Mouse (Mus musculus) colon, adult 2 months (tissue): ENCODE measurements around the gene Tmem44. TPM values are rescaled to one million over a fixed set of nuclear protein-coding genes. Genes with fewer than 3 reads are reported as not detected.

Experiments
- polyA plus RNA-seq: library from polyadenylated mRNA; depleted of rRNA; stranded (reverse); fragments of >200 nt; gene quantifications from 2 replicates; pipeline ENCODE4 v1.2.3, GENCODE M21; 2012; rRNA removed

Tmem44 gene
- polyA plus RNA-seq = 9.7 and 10.7 TPM in 2 replicates

GRCm38 (mm10) chr16:30550748-30551192 lies at the start of gene Tmem44:
TSS of gene Tmem44 (minus strand) at chr16:30550842.

GRCm38 (mm10) chr16:30599491-30600268 lies 49.0 kb upstream of the Tmem44 start, which contains the start of gene Fam43a:
TSS of gene Fam43a (plus strand) at chr16:30599723.

GRCm38 (mm10) chr16:30587494-30588327 lies 37.1 kb upstream of the Tmem44 start, which contains the start of gene Lsg1:
TSS of gene Lsg1 (minus strand) at chr16:30587592.

Other genes starting within 250 kb of the Tmem44 start
- gene Gp5, start 240.1 kb downstream of the Tmem44 start, polyA plus RNA-seq = 0.44 and 0.78 TPM in 2 replicates
- gene Atp13a3, start 144.9 kb downstream of the Tmem44 start, polyA plus RNA-seq = 52.9 and 53.0 TPM in 2 replicates
- gene Lsg1, start 36.8 kb upstream of the Tmem44 start, polyA plus RNA-seq = 6.1 and 7.0 TPM in 2 replicates
- 18.6 and 21.2 TPM in 2 replicates for gene Fam43a, start 48.9 kb upstream of the Tmem44 start, polyA plus RNA-seq